Mouse (Mus musculus): Measurements from ENCODE around the gene Nup210. TPM values are rescaled to one million over a fixed set of nuclear protein-coding genes. Genes with fewer than 3 reads are reported as not detected.

Nup210 gene
- polyA plus RNA-seq, 1 experiment from 2014 or later, result 11.8 TPM

GRCm38 (mm10) chr6:91118526-91118925 is 1.9 kb upstream of the Nup210 start:
- peaks cover 34% of the 10 kb centered on the region for H3K4me1 ChIP-seq (ENCODE audit: insufficient read depth)
- TF ChIP-seq CTCF (IDR thresholded peaks at IDR 0.05; ENCODE audit: low read depth), result no peak
- TF ChIP-seq EP300 (IDR thresholded peaks at IDR 0.05; ENCODE audit: low read depth), result no peak

GRCm38 (mm10) chr6:91117149-91117548 is 520 bp upstream of the Nup210 start:
- H3K36me3 ChIP-seq (replicated peaks; ENCODE audit: insufficient read depth, low read length), result no peaks in the 10 kb centered on the region
- no peak for TF ChIP-seq EP300 (IDR thresholded peaks at IDR 0.05; ENCODE audit: low read depth)
- TF ChIP-seq CTCF (IDR thresholded peaks at IDR 0.05; ENCODE audit: low read depth), result no peak
- 0 out of 2 replicates have a peak, but pooled peaks cover 3% of the 10 kb centered on the region for H3K27me3 ChIP-seq (ENCODE audit: insufficient read depth, low read length)
- WGBS (ENCODE audit: insufficient replicate concordance), result 7% methylated on average over 9 of the region's 9 CpGs
- H3K27ac ChIP-seq (ENCODE audit: low read depth), result peak overlapping the region; percentile 82
- no peak for DNase-seq
- peak overlapping the region; percentile 94 for H3K4me3 ChIP-seq (ENCODE audit: low read depth, low read length)
- H3K4me2 ChIP-seq (ENCODE audit: low read depth, low read length), result peak overlapping the region; percentile 100
- H3K9me3 ChIP-seq (ENCODE audit: low read length), result no peaks in the 10 kb centered on the region; the same call in 1 of the 2 replicates
- H3K9ac ChIP-seq (replicated peaks), result peak overlapping the region; percentile 85
- ATAC-seq, result peak; percentile 16
- H3K4me1 ChIP-seq (ENCODE audit: insufficient read depth), result peaks cover 42% of the 10 kb centered on the region

More at GRCm38 (mm10) chr6:91118526-91118925, 1.9 kb upstream of the Nup210 start:
- no peaks in the 10 kb centered on the region for H3K36me3 ChIP-seq (replicated peaks; ENCODE audit: insufficient read depth, low read length)
- no peak overlapping the region for H3K4me2 ChIP-seq (ENCODE audit: low read depth, low read length)
- no peaks in the 10 kb centered on the region; the same call in 1 of the 2 replicates for H3K9me3 ChIP-seq (ENCODE audit: low read length)
- no peak overlapping the region for H3K27ac ChIP-seq (ENCODE audit: low read depth)
- ATAC-seq (no peak), DNase-seq (no peak)
- 0 out of 2 replicates have a peak, but pooled peaks cover 3% of the 10 kb centered on the region for H3K27me3 ChIP-seq (ENCODE audit: insufficient read depth, low read length)
- H3K9ac ChIP-seq (replicated peaks), result no peak overlapping the region
- no peak overlapping the region for H3K4me3 ChIP-seq (ENCODE audit: low read depth, low read length)

GRCm38 (mm10) chr6:91115863-91116243 is 776 bp downstream of the Nup210 start:
- peak; percentile 48 for DNase-seq
- Histone ChIP-seq H3K4me3 (ENCODE audit: low read depth, low read length) (peak overlapping the region; percentile 94), H3K9ac (replicated peaks) (peak overlapping the region; percentile 85), H3K27ac (ENCODE audit: low read depth) (peak overlapping the region; percentile 82), H3K4me1 (ENCODE audit: insufficient read depth) (peaks cover 55% of the 10 kb centered on the region), H3K4me2 (ENCODE audit: low read depth, low read length) (peak overlapping the region; percentile 100), H3K36me3 (replicated peaks; ENCODE audit: insufficient read depth, low read length) (no peaks in the 10 kb centered on the region), H3K27me3 (ENCODE audit: insufficient read depth, low read length) (0 out of 2 replicates have a peak, but pooled peaks cover 3% of the 10 kb centered on the region), H3K9me3 (ENCODE audit: low read length) (no peaks in the 10 kb centered on the region)
- peak; percentile 35 for ATAC-seq
- TF ChIP-seq CTCF (IDR thresholded peaks at IDR 0.05; ENCODE audit: low read depth) (no peak), EP300 (IDR thresholded peaks at IDR 0.05; ENCODE audit: low read depth) (no peak)
- WGBS (ENCODE audit: insufficient replicate concordance), result 13% methylated on average over 4 of the region's 4 CpGs

- TF ChIP-seq EP300 (IDR thresholded peaks at IDR 0.05; ENCODE audit: low read depth) (no peak), CTCF (IDR thresholded peaks at IDR 0.05; ENCODE audit: low read depth) (no peak)
- Histone ChIP-seq H3K27me3 (ENCODE audit: insufficient read depth, low read length) (0 out of 2 replicates have a peak, but pooled peaks cover 3% of the 10 kb centered on the region), H3K36me3 (replicated peaks; ENCODE audit: insufficient read depth, low read length) (no peaks in the 10 kb centered on the region), H3K4me3 (ENCODE audit: low read depth, low read length) (peak overlapping the region; percentile 94), H3K27ac (ENCODE audit: low read depth) (peak overlapping the region; percentile 82), H3K9ac (replicated peaks) (peak overlapping the region; percentile 85), H3K4me1 (ENCODE audit: insufficient read depth) (peaks cover 57% of the 10 kb centered on the region), H3K4me2 (ENCODE audit: low read depth, low read length) (peak overlapping the region; percentile 100), H3K9me3 (ENCODE audit: low read length) (no peaks in the 10 kb centered on the region)
- DNase-seq (no peak), ATAC-seq (no peak)
- 23% methylated on average over 1 of the region's 1 CpGs for WGBS (ENCODE audit: insufficient replicate concordance)
These were observed 1.5 kb downstream of the Nup210 start for GRCm38 (mm10) chr6:91115158-91115557.

- ATAC-seq, result no peak
- H3K36me3 ChIP-seq (replicated peaks; ENCODE audit: insufficient read depth, low read length), result no peaks in the 10 kb centered on the region
- peak overlapping the region; percentile 82 for H3K27ac ChIP-seq (ENCODE audit: low read depth)
- TF ChIP-seq EP300 (IDR thresholded peaks at IDR 0.05; ENCODE audit: low read depth), result no peak
- TF ChIP-seq CTCF (IDR thresholded peaks at IDR 0.05; ENCODE audit: low read depth), result no peak
- H3K9me3 ChIP-seq (ENCODE audit: low read length), result no peaks in the 10 kb centered on the region
- H3K4me1 ChIP-seq (ENCODE audit: insufficient read depth), result peaks cover 59% of the 10 kb centered on the region
- 0 out of 2 replicates have a peak, but pooled peaks cover 3% of the 10 kb centered on the region for H3K27me3 ChIP-seq (ENCODE audit: insufficient read depth, low read length)
- DNase-seq, result no peak
- 17% methylated on average over 2 of the region's 2 CpGs for WGBS (ENCODE audit: insufficient replicate concordance)
- peak overlapping the region; percentile 94 for H3K4me3 ChIP-seq (ENCODE audit: low read depth, low read length)
- H3K9ac ChIP-seq (replicated peaks), result peak overlapping the region; percentile 85
- H3K4me2 ChIP-seq (ENCODE audit: low read depth, low read length), result peak overlapping the region; percentile 100
These were observed 1.9 kb downstream of the Nup210 start for GRCm38 (mm10) chr6:91114716-91115115.

- no peaks in the 10 kb centered on the region for H3K27me3 ChIP-seq (ENCODE audit: insufficient read depth, low read length)
- H3K27ac ChIP-seq (ENCODE audit: low read depth), result peak overlapping the region; percentile 66; the same call in 1 of the 2 replicates
- DNase-seq (no peak), ATAC-seq (no peak)
- H3K4me1 ChIP-seq (ENCODE audit: insufficient read depth), result peaks cover 60% of the 10 kb centered on the region
- no peaks in the 10 kb centered on the region for H3K36me3 ChIP-seq (replicated peaks; ENCODE audit: insufficient read depth, low read length)
- no peak for TF ChIP-seq CTCF (IDR thresholded peaks at IDR 0.05; ENCODE audit: low read depth)
- no peak for TF ChIP-seq EP300 (IDR thresholded peaks at IDR 0.05; ENCODE audit: low read depth)
- H3K9me3 ChIP-seq (ENCODE audit: low read length), result no peaks in the 10 kb centered on the region
- H3K4me3 ChIP-seq (ENCODE audit: low read depth, low read length), result no peak overlapping the region
- H3K9ac ChIP-seq (replicated peaks), result peak overlapping the region; percentile 32; the same call in 1 of the 2 replicates
- 84% methylated on average over 3 of the region's 3 CpGs for WGBS (ENCODE audit: insufficient replicate concordance)
- H3K4me2 ChIP-seq (ENCODE audit: low read depth, low read length), result peak overlapping the region; percentile 32
These were observed 4.7 kb downstream of the Nup210 start for GRCm38 (mm10) chr6:91111954-91112252.
